Mouse (Mus musculus): ENCODE results near the gene Gbe1. TPM values are rescaled to one million over a fixed set of nuclear protein-coding genes. Genes with fewer than 3 reads are reported as not detected.

Gbe1 gene
- polyA plus RNA-seq, 1 experiment from 2014 or later: 15.4 TPM

DNA sequence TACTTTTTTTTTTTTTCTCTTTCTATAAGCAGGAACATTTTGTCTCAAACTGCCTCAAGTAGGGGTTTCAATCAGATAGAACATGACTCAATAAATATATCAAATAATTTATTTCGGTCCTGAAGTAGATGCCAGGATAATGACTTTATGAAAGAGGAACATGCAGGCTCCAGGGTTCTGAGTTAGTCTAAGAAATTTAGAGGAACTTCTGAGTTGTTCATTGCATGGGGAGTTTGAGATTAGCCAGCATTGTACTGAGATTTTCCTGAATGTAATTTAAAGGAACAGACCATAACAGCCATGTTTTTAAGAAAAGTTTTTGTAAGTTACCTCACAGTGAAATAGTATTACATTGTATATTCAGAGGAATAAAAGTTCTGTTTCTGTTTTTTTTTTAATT is 71.7 kb downstream of the Gbe1 start:
- no peaks in the 10 kb centered on the region for H3K36me3 ChIP-seq (ENCODE audit: control insufficient read depth, insufficient read depth, low read length)

DNA sequence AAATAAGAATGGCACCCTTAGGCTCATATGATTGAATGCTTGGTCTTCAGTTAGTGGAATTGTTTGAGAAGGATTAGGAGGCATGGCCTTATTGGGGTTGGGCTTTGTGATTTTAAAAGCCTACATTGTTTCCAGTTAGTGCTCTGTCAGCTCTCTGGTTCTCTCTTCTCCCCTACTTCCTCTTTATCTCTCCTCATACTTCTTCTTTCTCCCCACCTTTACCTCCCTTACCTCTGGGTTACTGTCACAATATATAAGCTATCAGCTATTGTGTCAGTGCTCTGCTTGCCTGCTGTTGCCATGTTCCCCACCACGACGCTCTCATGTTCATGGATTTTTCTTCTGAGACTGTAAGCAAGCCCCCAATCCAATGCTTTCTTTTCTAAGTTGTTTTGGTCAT is 73.6 kb downstream of the Gbe1 start:
- ATAC-seq (ENCODE audit: low FRiP score) (no peak), DNase-seq (ENCODE audit: low spot score) (no peak)
- no peak overlapping the region for H3K27ac ChIP-seq (ENCODE audit: low read depth, low read length)
- no peaks in the 10 kb centered on the region for H3K9me3 ChIP-seq (ENCODE audit: control insufficient read depth, low read length)
- H3K4me1 ChIP-seq (replicated peaks; ENCODE audit: control insufficient read depth, insufficient read depth, low read length): no peaks in the 10 kb centered on the region
- no peak overlapping the region for H3K9ac ChIP-seq (ENCODE audit: low read depth, low read length)
- no peak overlapping the region for H3K4me2 ChIP-seq (replicated peaks; ENCODE audit: low read depth, low read length)
- H3K4me3 ChIP-seq (ENCODE audit: low read depth, low read length): no peak overlapping the region
- WGBS: 100% methylated on average over 2 of the region's 2 CpGs
- H3K27me3 ChIP-seq (ENCODE audit: control insufficient read depth, insufficient read depth, low read length): no peaks in the 10 kb centered on the region
- no peaks in the 10 kb centered on the region for H3K36me3 ChIP-seq (ENCODE audit: control insufficient read depth, insufficient read depth, low read length)

More for the DNA sequence above, 71.7 kb downstream of the Gbe1 start:
- Histone ChIP-seq H3K9ac (ENCODE audit: low read depth, low read length) (no peak overlapping the region), H3K27ac (ENCODE audit: low read depth, low read length) (no peak overlapping the region), H3K9me3 (ENCODE audit: control insufficient read depth, low read length) (no peaks in the 10 kb centered on the region), H3K4me3 (ENCODE audit: low read depth, low read length) (no peak overlapping the region), H3K4me1 (replicated peaks; ENCODE audit: control insufficient read depth, insufficient read depth, low read length) (no peaks in the 10 kb centered on the region), H3K27me3 (ENCODE audit: control insufficient read depth, insufficient read depth, low read length) (no peaks in the 10 kb centered on the region), H3K4me2 (replicated peaks; ENCODE audit: low read depth, low read length) (no peak overlapping the region)
- ATAC-seq (ENCODE audit: low FRiP score) (no peak), DNase-seq (ENCODE audit: low spot score) (no peak)
- WGBS: 98% methylated on average over 1 of the region's 1 CpGs

DNA sequence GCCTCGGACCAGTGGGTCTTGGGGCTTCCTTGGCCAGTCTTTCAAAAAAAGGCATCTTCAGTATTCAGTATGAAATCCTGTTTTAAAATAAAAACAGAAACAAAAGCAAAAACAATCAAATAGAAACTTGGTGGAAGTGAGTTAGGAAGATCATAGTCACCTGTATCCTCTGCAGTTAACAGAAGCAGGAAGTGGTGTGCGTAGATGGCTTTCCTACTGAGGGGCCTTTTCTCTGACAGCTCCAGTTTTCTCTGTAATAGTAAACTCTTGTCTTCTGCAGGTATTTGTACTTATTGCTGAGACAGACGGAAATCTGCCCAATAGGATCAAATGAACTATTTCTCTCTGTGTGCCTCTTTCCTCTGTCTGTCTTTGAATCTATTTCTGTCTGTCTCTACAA is 81.5 kb downstream of the Gbe1 start:
- 88% methylated on average over 3 of the region's 3 CpGs for WGBS
- no peak overlapping the region for H3K27ac ChIP-seq (ENCODE audit: low read depth, low read length)
- DNase-seq (ENCODE audit: low spot score) (no peak), ATAC-seq (ENCODE audit: low FRiP score) (no peak)
- H3K9me3 ChIP-seq (ENCODE audit: control insufficient read depth, low read length): no peaks in the 10 kb centered on the region
- no peaks in the 10 kb centered on the region for H3K36me3 ChIP-seq (ENCODE audit: control insufficient read depth, insufficient read depth, low read length)
- H3K9ac ChIP-seq (ENCODE audit: low read depth, low read length): no peak overlapping the region
- H3K27me3 ChIP-seq (ENCODE audit: control insufficient read depth, insufficient read depth, low read length): no peaks in the 10 kb centered on the region
- H3K4me2 ChIP-seq (replicated peaks; ENCODE audit: low read depth, low read length): no peak overlapping the region
- no peaks in the 10 kb centered on the region for H3K4me1 ChIP-seq (replicated peaks; ENCODE audit: control insufficient read depth, insufficient read depth, low read length)
- no peak overlapping the region for H3K4me3 ChIP-seq (ENCODE audit: low read depth, low read length)

DNA sequence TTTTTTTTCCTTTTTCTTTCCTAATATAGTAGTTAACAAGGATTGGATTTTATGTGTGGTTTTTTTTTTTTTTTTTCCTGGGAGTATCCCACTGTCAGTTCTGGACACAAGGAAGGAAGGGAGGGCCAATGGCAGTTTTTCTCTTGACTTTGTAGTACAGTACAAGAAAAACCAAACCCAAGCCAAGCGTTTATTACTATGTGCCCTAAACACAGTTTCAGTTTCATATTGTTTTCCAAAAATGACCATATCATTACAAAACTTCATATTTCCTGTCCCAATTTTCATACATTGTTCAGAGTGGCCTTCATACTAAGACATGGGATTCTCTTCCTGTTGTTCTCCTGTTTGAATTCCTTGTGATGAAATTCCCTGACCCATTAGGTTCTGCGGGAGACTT is 94.0 kb downstream of the Gbe1 start:
- no peak overlapping the region for H3K9ac ChIP-seq (ENCODE audit: low read depth, low read length)
- ATAC-seq (ENCODE audit: low FRiP score) (no peak), DNase-seq (ENCODE audit: low spot score) (no peak)
- H3K4me1 ChIP-seq (replicated peaks; ENCODE audit: control insufficient read depth, insufficient read depth, low read length): no peaks in the 10 kb centered on the region
- no peak overlapping the region for H3K4me2 ChIP-seq (replicated peaks; ENCODE audit: low read depth, low read length)
- no peaks in the 10 kb centered on the region for H3K36me3 ChIP-seq (ENCODE audit: control insufficient read depth, insufficient read depth, low read length)
- H3K4me3 ChIP-seq (ENCODE audit: low read depth, low read length): no peak overlapping the region
- H3K9me3 ChIP-seq (ENCODE audit: control insufficient read depth, low read length): no peaks in the 10 kb centered on the region
- no peaks in the 10 kb centered on the region for H3K27me3 ChIP-seq (ENCODE audit: control insufficient read depth, insufficient read depth, low read length)
- no peak overlapping the region for H3K27ac ChIP-seq (ENCODE audit: low read depth, low read length)
- 94% methylated on average over 2 of the region's 2 CpGs for WGBS

DNA sequence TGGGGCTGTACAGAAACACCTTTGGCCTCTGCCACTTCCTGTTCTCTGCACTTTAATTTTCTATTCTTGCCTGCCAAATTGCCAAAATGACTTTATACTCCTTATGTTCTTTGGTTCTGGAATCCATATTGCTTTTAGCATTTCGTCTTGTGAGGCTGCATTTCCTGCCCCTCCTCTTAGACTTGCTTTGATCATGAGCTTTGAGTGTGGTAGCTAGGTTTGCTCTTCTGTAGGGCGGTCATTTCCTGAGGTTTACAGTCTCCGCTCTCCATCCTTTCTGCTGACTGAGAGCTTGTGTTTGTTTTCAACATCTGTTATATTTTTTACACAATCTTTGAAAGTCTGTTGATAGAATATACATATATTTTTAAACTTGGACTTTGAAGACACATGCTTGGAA is 107.3 kb downstream of the Gbe1 start:
- Histone ChIP-seq H3K9ac (ENCODE audit: low read depth, low read length) (no peak overlapping the region), H3K4me1 (replicated peaks; ENCODE audit: control insufficient read depth, insufficient read depth, low read length) (no peaks in the 10 kb centered on the region), H3K36me3 (ENCODE audit: control insufficient read depth, insufficient read depth, low read length) (no peaks in the 10 kb centered on the region), H3K4me2 (replicated peaks; ENCODE audit: low read depth, low read length) (no peak overlapping the region), H3K4me3 (ENCODE audit: low read depth, low read length) (no peak overlapping the region), H3K27me3 (ENCODE audit: control insufficient read depth, insufficient read depth, low read length) (no peaks in the 10 kb centered on the region), H3K9me3 (ENCODE audit: control insufficient read depth, low read length) (no peaks in the 10 kb centered on the region), H3K27ac (ENCODE audit: low read depth, low read length) (no peak overlapping the region)
- 91% methylated on average over 3 of the region's 3 CpGs for WGBS
- ATAC-seq (ENCODE audit: low FRiP score): no peak
- no peak for DNase-seq (ENCODE audit: low spot score)

DNA sequence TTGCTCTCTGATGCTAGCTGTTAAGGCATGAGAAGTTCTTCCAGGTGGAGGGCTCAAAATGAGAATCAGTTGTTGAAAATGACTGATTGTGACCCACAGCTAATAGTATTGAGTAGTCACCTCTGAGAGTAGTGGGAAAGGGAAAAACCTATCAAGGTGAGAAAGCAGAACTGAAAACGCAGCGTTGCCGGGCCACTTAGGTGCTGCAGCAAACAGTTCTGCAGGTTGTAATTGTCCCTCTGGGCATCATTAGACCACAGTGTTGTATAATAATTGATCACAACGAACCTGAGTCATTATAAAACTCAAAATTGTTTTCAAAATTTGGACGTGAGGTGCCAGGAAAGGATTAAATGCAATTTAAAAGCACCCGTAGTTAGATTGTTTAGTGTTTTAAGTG is 135.8 kb downstream of the Gbe1 start:
- Histone ChIP-seq H3K36me3 (ENCODE audit: control insufficient read depth, insufficient read depth, low read length) (no peaks in the 10 kb centered on the region), H3K9ac (ENCODE audit: low read depth, low read length) (no peak overlapping the region), H3K4me1 (replicated peaks; ENCODE audit: control insufficient read depth, insufficient read depth, low read length) (no peaks in the 10 kb centered on the region), H3K4me2 (replicated peaks; ENCODE audit: low read depth, low read length) (no peak overlapping the region), H3K4me3 (ENCODE audit: low read depth, low read length) (no peak overlapping the region), H3K27me3 (ENCODE audit: control insufficient read depth, insufficient read depth, low read length) (no peaks in the 10 kb centered on the region), H3K27ac (ENCODE audit: low read depth, low read length) (no peak overlapping the region), H3K9me3 (ENCODE audit: control insufficient read depth, low read length) (no peaks in the 10 kb centered on the region)
- ATAC-seq (ENCODE audit: low FRiP score): no peak
- DNase-seq (ENCODE audit: low spot score): no peak
- WGBS: 80% methylated on average over 6 of the region's 6 CpGs

DNA sequence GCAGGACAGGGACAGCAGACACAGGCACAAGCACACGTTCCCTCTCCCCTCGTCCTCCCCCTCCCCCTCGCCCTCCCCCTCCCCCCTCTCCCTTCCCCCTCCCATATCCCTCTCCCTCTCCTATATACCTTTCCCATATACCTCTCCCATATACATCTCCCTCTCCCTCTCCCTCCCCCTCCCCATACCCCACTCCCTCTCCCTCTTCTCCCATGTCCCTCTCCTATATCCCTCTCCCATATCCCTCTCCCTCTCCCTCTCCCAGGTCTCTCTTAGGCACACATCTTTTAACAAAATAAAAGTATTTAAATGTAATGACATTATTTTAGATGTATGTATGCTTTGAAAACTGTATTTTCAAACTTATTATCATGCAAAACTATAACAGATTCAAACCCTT is 161.8 kb downstream of the Gbe1 start:
- no peaks in the 10 kb centered on the region for H3K27me3 ChIP-seq (ENCODE audit: control insufficient read depth, insufficient read depth, low read length)
- WGBS: 47% methylated on average over 2 of the region's 3 CpGs
- DNase-seq (ENCODE audit: low spot score) (no peak), ATAC-seq (ENCODE audit: low FRiP score) (no peak)
- H3K4me2 ChIP-seq (replicated peaks; ENCODE audit: low read depth, low read length): no peak overlapping the region
- H3K4me1 ChIP-seq (replicated peaks; ENCODE audit: control insufficient read depth, insufficient read depth, low read length): no peaks in the 10 kb centered on the region
- no peak overlapping the region for H3K27ac ChIP-seq (ENCODE audit: low read depth, low read length)
- no peaks in the 10 kb centered on the region for H3K9me3 ChIP-seq (ENCODE audit: control insufficient read depth, low read length)
- H3K9ac ChIP-seq (ENCODE audit: low read depth, low read length): no peak overlapping the region
- no peak overlapping the region for H3K4me3 ChIP-seq (ENCODE audit: low read depth, low read length)
- H3K36me3 ChIP-seq (ENCODE audit: control insufficient read depth, insufficient read depth, low read length): no peaks in the 10 kb centered on the region

DNA sequence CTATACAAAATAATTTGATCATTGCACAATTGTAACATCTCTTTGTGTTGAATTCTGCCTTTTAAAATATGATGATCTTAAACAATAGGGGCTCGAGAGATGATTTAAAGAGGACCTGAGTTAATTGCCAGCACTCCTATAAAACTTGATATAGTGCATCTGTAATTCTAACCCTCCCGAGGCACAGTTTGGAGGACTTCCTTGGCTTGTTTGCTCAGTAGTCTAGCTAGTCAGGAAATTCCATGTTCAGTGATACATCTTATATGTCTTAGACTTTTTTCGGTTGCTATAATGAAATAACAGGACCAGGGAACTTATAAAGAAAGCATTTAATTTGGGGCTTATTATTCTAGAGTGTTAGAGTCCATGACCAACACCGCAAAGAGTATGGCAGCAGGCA is 162.4 kb downstream of the Gbe1 start:
- H3K9me3 ChIP-seq (ENCODE audit: control insufficient read depth, low read length): no peaks in the 10 kb centered on the region
- no peak overlapping the region for H3K4me2 ChIP-seq (replicated peaks; ENCODE audit: low read depth, low read length)
- 87% methylated on average over 4 of the region's 4 CpGs for WGBS
- no peaks in the 10 kb centered on the region for H3K4me1 ChIP-seq (replicated peaks; ENCODE audit: control insufficient read depth, insufficient read depth, low read length)
- no peaks in the 10 kb centered on the region for H3K27me3 ChIP-seq (ENCODE audit: control insufficient read depth, insufficient read depth, low read length)
- H3K27ac ChIP-seq (ENCODE audit: low read depth, low read length): no peak overlapping the region
- H3K4me3 ChIP-seq (ENCODE audit: low read depth, low read length): no peak overlapping the region
- H3K9ac ChIP-seq (ENCODE audit: low read depth, low read length): no peak overlapping the region
- ATAC-seq (ENCODE audit: low FRiP score) (no peak), DNase-seq (ENCODE audit: low spot score) (no peak)
- no peaks in the 10 kb centered on the region for H3K36me3 ChIP-seq (ENCODE audit: control insufficient read depth, insufficient read depth, low read length)

DNA sequence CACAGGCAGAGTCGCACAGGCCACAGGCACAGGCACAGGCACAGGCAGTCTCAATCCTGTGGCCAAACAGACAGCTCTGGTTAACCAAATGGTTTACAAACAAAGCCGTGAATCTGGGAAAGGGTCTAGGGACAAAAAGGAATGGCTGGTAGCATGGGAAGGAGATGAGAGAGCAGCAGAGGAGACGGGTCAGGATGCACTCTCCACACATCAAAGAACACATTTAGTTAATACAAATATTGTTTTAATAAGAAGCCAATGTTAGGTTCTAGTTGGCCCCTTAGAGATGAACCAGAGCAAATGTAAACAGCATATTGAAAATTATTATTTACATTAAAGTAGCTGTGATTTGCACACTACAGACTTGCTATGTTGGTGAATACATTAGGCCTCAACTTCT is 166.7 kb downstream of the Gbe1 start:
- Histone ChIP-seq H3K9me3 (ENCODE audit: control insufficient read depth, low read length) (no peaks in the 10 kb centered on the region), H3K9ac (ENCODE audit: low read depth, low read length) (no peak overlapping the region), H3K4me1 (replicated peaks; ENCODE audit: control insufficient read depth, insufficient read depth, low read length) (no peaks in the 10 kb centered on the region), H3K36me3 (ENCODE audit: control insufficient read depth, insufficient read depth, low read length) (no peaks in the 10 kb centered on the region), H3K4me2 (replicated peaks; ENCODE audit: low read depth, low read length) (no peak overlapping the region), H3K27me3 (ENCODE audit: control insufficient read depth, insufficient read depth, low read length) (no peaks in the 10 kb centered on the region), H3K4me3 (ENCODE audit: low read depth, low read length) (no peak overlapping the region), H3K27ac (ENCODE audit: low read depth, low read length) (no peak overlapping the region)
- ATAC-seq (ENCODE audit: low FRiP score): no peak
- DNase-seq (ENCODE audit: low spot score): no peak
- 90% methylated on average over 3 of the region's 3 CpGs for WGBS

Data from hindbrain, embryonic 11.5 days (tissue).